Mouse (Mus musculus) MEL (cell line): ENCODE measurements at regions not wholly inside any gene's neighbourhood (a gene's known extent, or its start where the extent isn't known, plus 50 kb on each side); places are given as distances from the start of the nearest gene placed in this dataset.

Experiments
- CTCF ChIP-seq, 3 experiments: IDR thresholded peaks in 2 of 3; conservative IDR thresholded peaks in 1 of 3; 2 replicates each; pipeline ENCODE4 v1.5.1; 2011 to 2012; ENCODE audit warnings: low read length in 3 of 3, low read depth in 2 of 3, mild to moderate bottlenecking in 2 of 3, improper control_type of control experiment in 1 of 3, inconsistent platforms in 1 of 3, mixed read lengths in 1 of 3, moderate library complexity in 1 of 3; ENCODE audit not compliant: control insufficient read depth in 1 of 3, insufficient read depth in 1 of 3, poor library complexity in 1 of 3, severe bottlenecking in 1 of 3
- JUND ChIP-seq: IDR thresholded peaks from 2 replicates; pipeline ENCODE4 v1.6.1; 2011; ENCODE audit warnings: low read depth, mild to moderate bottlenecking, improper control_type of control experiment, low read length
- KAT2A ChIP-seq: conservative IDR thresholded peaks from 2 replicates; pipeline ENCODE4 v1.6.1; 2012; ENCODE audit warnings: low read depth, low read length, improper control_type of control experiment, inconsistent platforms
- MAFK ChIP-seq: IDR thresholded peaks from 2 replicates; pipeline ENCODE4 v1.6.1; 2011; ENCODE audit warnings: low read depth, mild to moderate bottlenecking, low read length, improper control_type of control experiment, borderline replicate concordance
- MXI1 ChIP-seq: IDR thresholded peaks from 2 replicates; pipeline ENCODE4 v1.6.1; 2011; ENCODE audit warnings: mild to moderate bottlenecking, low read depth, low read length, improper control_type of control experiment
- POLR2A ChIP-seq, 2 experiments: IDR thresholded peaks; 2 replicates each; pipeline ENCODE4 v1.6.1; 2011 to 2012; ENCODE audit warnings: low read length in 2 of 2, mild to moderate bottlenecking in 2 of 2, control low read depth in 1 of 2, improper control_type of control experiment in 1 of 2, low read depth in 1 of 2, moderate library complexity in 1 of 2; ENCODE audit not compliant: control insufficient read depth in 1 of 2, insufficient read depth in 1 of 2, poor library complexity in 1 of 2

DNA sequence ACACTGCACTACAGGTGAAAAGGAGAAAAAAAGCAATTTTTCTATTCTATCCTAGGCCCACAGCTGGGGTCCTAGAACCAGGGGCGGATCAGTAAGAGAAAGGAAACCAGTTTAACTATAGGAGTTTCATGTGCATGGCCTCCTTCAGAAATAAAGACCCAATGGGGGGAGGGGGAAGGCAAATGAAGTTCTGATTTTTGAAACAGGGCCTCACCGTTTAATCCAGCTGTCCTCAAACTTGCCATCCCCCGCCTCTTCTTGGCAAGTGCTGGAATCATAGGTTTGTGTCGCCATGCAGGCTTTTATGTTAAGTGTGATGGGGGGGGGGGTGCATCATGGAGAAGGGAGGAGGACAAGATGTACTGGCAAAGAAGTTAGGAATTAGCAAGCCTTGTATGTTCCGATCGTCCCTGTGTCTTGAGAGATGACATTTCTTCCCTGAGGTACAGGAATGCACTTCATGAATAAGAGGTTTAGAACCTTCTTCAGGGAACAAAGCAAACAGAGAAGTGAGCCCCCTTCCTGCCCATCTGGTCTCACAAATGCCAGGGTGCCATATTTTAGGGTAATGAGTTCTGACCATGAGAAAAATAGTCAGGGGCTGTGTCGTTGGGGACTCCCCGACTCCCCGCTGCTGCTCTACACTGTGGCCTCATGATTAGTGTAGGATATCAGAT, 83.9 kb downstream of the Qrsl1 start:
- TF ChIP-seq CTCF (IDR thresholded peaks at IDR 0.05 in 2 of 3, conservative IDR thresholded peaks at IDR 0.05 in 1 of 3; ENCODE audit: control insufficient read depth in 1 of 3, insufficient read depth in 1 of 3, low read depth in 2 of 3, low read length in 3 of 3, poor library complexity in 1 of 3, severe bottlenecking in 1 of 3) = no peak
- no peak for TF ChIP-seq JUND
- no peak for TF ChIP-seq POLR2A (IDR thresholded peaks at IDR 0.05; ENCODE audit: control insufficient read depth in 1 of 2, insufficient read depth in 1 of 2, low read depth in 1 of 2, low read length in 2 of 2, poor library complexity in 1 of 2)
- TF ChIP-seq MAFK = no peak
- TF ChIP-seq KAT2A = no peak
- no peak for TF ChIP-seq MXI1
